Mouse (Mus musculus): ENCODE measurements at regions not wholly inside any gene's neighbourhood (a gene's known extent, or its start where the extent isn't known, plus 50 kb on each side); places are given as distances from the start of the nearest gene placed in this dataset.

DNA sequence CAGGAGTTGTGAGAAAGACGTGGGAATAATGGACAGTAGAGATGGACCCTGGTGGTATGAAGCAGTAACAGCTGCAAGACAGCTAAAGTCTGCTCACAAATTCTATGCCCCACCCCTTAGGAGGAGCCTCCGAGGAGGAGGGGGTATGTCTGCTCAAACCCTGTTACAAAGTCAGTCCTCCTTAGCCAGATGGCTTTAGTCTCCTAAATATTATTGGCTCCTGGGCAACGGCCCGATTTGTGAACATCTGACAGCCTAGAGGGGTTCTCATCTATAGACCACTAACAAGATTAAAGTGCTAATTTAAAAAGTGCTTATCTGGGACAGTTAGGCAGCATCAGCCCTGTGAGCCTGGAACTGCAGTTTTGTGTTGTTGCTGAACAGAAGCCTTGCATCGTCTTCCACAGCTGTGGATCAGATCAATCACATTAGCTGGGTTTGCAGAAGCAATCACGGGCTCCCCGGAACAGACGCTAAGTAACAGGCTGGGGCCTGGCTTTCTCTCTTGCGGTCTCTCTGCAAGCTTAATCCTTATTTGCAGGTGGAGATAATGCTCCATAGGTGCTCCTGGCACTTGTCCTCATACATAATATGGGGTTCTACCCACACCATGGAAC is 339.3 kb downstream of the Rnf144a start:
- TF ChIP-seq ZNF384 (IDR thresholded peaks at IDR 0.05; ENCODE audit: low read depth, low read length) = no peak
- TF ChIP-seq CHD2 (IDR thresholded peaks at IDR 0.05; ENCODE audit: low read depth, low read length) = no peak
- TF ChIP-seq MAFK (IDR thresholded peaks at IDR 0.05; ENCODE audit: insufficient read depth, low read depth, low read length) = no peak
- no peak for TF ChIP-seq HCFC1 (IDR thresholded peaks at IDR 0.05; ENCODE audit: borderline replicate concordance, insufficient read depth, low read length)
- TF ChIP-seq ZC3H11A (IDR thresholded peaks at IDR 0.05; ENCODE audit: borderline replicate concordance, low read depth, low read length) = no peak
- in situ Hi-C loops (cut with MboI; ENCODE audit: low sequenced_read_pairs in 2 of 2, unreplicated experiment in 2 of 2) = loop anchor here in 1 of 2 experiments (10.0 kb wide), 1 partner anchor 211 kb away; no protein-coding TSS in a partner anchor
- H3K9me3 ChIP-seq (ENCODE audit: control insufficient read depth, insufficient read depth, low read depth, low read length) = no peaks in the 10 kb centered on the region

DNA sequence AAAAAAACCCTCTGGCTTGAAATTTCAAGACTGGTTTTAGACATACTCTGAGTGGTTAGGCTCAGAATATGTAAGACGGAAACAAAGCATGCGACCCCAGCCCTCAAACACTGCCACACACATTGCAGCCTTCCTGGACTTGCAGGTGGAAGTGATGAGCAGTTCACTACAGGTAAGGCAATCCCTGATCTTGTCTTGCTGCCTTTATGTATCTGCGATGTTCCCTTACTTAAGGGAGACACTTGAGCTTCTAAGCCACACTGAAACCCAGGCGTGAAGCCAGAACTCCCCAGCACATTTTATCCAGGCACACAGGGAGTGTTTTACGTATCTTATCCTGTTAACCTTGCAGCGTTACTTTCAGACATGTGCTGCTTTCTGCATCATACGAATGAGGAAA is 342.9 kb downstream of the Rnf144a start:
- no peak for DNase-seq (ENCODE audit: low read depth, low spot score)
- TF ChIP-seq ZC3H11A (IDR thresholded peaks at IDR 0.05; ENCODE audit: borderline replicate concordance, low read depth, low read length) (no peak), CHD2 (IDR thresholded peaks at IDR 0.05; ENCODE audit: low read depth, low read length) (no peak), ZNF384 (IDR thresholded peaks at IDR 0.05; ENCODE audit: low read depth, low read length) (no peak), HCFC1 (IDR thresholded peaks at IDR 0.05; ENCODE audit: borderline replicate concordance, insufficient read depth, low read length) (no peak), MAFK (IDR thresholded peaks at IDR 0.05; ENCODE audit: insufficient read depth, low read depth, low read length) (no peak)
- Histone ChIP-seq H3K27ac (ENCODE audit: insufficient read depth, low read depth, low read length, poor library complexity, severe bottlenecking) (no peak overlapping the region), H3K9me3 (ENCODE audit: control insufficient read depth, insufficient read depth, low read depth, low read length) (no peaks in the 10 kb centered on the region), H3K4me3 (ENCODE audit: insufficient read depth in 1 of 2, low read depth in 1 of 2, low read length in 2 of 2, poor library complexity in 1 of 2, severe bottlenecking in 1 of 2) (no peak overlapping the region), H3K4me1 (ENCODE audit: control insufficient read depth in 2 of 2, insufficient read depth in 2 of 2, low read length in 2 of 2, poor library complexity in 1 of 2) (peaks cover 1 to 8% of the 10 kb centered on the region in 2 experiments; a peak in 2 of 4 replicates), H3K36me3 (ENCODE audit: control insufficient read depth, insufficient read depth, low read length, poor library complexity, severe bottlenecking) (no peaks in the 10 kb centered on the region), H3K9ac (ENCODE audit: insufficient read depth, low read depth, low read length, poor library complexity, severe bottlenecking) (no peak overlapping the region)
- in situ Hi-C loops (cut with MboI; ENCODE audit: low sequenced_read_pairs in 2 of 2, unreplicated experiment in 2 of 2) = loop anchor here in 1 of 2 experiments (10.0 to 25.0 kb wide), 2 partner anchors 207 to 985 kb away; partner anchors contain the start of gene Id2

More for the DNA sequence above, 339.3 kb downstream of the Rnf144a start:
- H3K27ac ChIP-seq (ENCODE audit: insufficient read depth, low read depth, low read length, poor library complexity, severe bottlenecking) = no peak overlapping the region
- no peak overlapping the region for H3K4me3 ChIP-seq (ENCODE audit: insufficient read depth in 1 of 2, low read depth in 1 of 2, low read length in 2 of 2, poor library complexity in 1 of 2, severe bottlenecking in 1 of 2)
- no peak overlapping the region for H3K9ac ChIP-seq (ENCODE audit: insufficient read depth, low read depth, low read length, poor library complexity, severe bottlenecking)
- H3K4me1 ChIP-seq (ENCODE audit: control insufficient read depth in 2 of 2, insufficient read depth in 2 of 2, low read length in 2 of 2, poor library complexity in 1 of 2) = no peaks in the 10 kb centered on the region
- DNase-seq (ENCODE audit: low read depth, low spot score) = no peak
- H3K36me3 ChIP-seq (ENCODE audit: control insufficient read depth, insufficient read depth, low read length, poor library complexity, severe bottlenecking) = no peaks in the 10 kb centered on the region

DNA sequence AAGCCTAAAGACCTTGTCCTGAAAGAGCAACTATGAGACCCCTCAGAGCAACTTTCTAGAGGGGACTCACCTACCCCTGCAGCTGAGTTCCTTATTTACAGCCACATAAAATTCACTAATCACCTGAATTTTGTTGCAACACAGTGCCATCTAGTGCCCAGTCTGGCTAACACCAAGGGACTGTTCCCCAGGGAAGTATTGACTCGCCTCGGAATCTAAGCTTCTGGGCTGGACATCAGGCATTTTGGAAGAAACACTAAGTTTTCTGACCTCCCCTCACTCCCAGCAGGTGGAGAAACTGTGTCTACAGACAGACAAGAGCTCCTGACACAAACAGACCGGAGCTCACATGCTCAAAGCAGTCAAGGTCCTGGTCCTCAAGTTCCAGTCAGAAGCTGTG is 343.4 kb downstream of the Rnf144a start:
- Histone ChIP-seq H3K36me3 (ENCODE audit: control insufficient read depth, insufficient read depth, low read length, poor library complexity, severe bottlenecking) (no peaks in the 10 kb centered on the region), H3K9ac (ENCODE audit: insufficient read depth, low read depth, low read length, poor library complexity, severe bottlenecking) (no peak overlapping the region), H3K4me3 (ENCODE audit: insufficient read depth in 1 of 2, low read depth in 1 of 2, low read length in 2 of 2, poor library complexity in 1 of 2, severe bottlenecking in 1 of 2) (no peak overlapping the region), H3K4me1 (ENCODE audit: control insufficient read depth in 2 of 2, insufficient read depth in 2 of 2, low read length in 2 of 2, poor library complexity in 1 of 2) (peaks cover 1 to 8% of the 10 kb centered on the region in 2 experiments; a peak in 2 of 4 replicates), H3K9me3 (ENCODE audit: control insufficient read depth, insufficient read depth, low read depth, low read length) (no peaks in the 10 kb centered on the region), H3K27ac (ENCODE audit: insufficient read depth, low read depth, low read length, poor library complexity, severe bottlenecking) (no peak overlapping the region)
- TF ChIP-seq CHD2 (IDR thresholded peaks at IDR 0.05; ENCODE audit: low read depth, low read length) = no peak
- peak; percentile 54; the same call in 1 of the 2 replicates for TF ChIP-seq ZC3H11A (IDR thresholded peaks at IDR 0.05; ENCODE audit: borderline replicate concordance, low read depth, low read length)
- DNase-seq (ENCODE audit: low read depth, low spot score) = peak; percentile 51
- in situ Hi-C loops (cut with MboI; ENCODE audit: low sequenced_read_pairs in 2 of 2, unreplicated experiment in 2 of 2) = loop anchor here in 1 of 2 experiments (10.0 to 25.0 kb wide), 2 partner anchors 207 to 984 kb away; partner anchors contain the start of gene Id2

DNA sequence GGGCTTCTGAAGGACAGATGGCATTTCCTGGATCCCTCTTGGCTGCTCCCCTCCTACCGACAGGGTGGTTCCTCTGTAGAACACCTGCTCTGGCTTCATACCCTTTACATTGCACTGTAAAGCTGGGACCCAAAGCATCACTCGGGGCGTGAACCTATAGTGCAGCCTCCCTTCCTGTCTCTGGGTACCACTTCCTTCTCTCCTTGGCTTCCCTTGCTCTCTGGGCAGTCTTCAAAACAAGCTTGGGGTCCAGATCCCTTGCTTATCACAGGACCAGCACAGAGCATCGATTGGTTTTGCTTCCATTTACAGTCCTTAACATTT is 346.4 kb downstream of the Rnf144a start:
- Histone ChIP-seq H3K9me3 (ENCODE audit: control insufficient read depth, insufficient read depth, low read depth, low read length) (no peaks in the 10 kb centered on the region), H3K4me3 (ENCODE audit: insufficient read depth in 1 of 2, low read depth in 1 of 2, low read length in 2 of 2, poor library complexity in 1 of 2, severe bottlenecking in 1 of 2) (no peak overlapping the region; a peak in 1 of 4 replicates), H3K4me1 (ENCODE audit: control insufficient read depth in 2 of 2, insufficient read depth in 2 of 2, low read length in 2 of 2, poor library complexity in 1 of 2) (peaks cover 1 to 8% of the 10 kb centered on the region in 2 experiments; a peak in 2 of 4 replicates), H3K9ac (ENCODE audit: insufficient read depth, low read depth, low read length, poor library complexity, severe bottlenecking) (no peak overlapping the region), H3K36me3 (ENCODE audit: control insufficient read depth, insufficient read depth, low read length, poor library complexity, severe bottlenecking) (no peaks in the 10 kb centered on the region), H3K27ac (ENCODE audit: insufficient read depth, low read depth, low read length, poor library complexity, severe bottlenecking) (no peak overlapping the region)
- DNase-seq (ENCODE audit: low read depth, low spot score) = no peak
- in situ Hi-C loops (cut with MboI; ENCODE audit: low sequenced_read_pairs in 2 of 2, unreplicated experiment in 2 of 2) = loop anchor here in 1 of 2 experiments (25.0 kb wide), 1 partner anchor 981 kb away; the partner anchor contains the start of gene Id2
- TF ChIP-seq CHD2 (IDR thresholded peaks at IDR 0.05; ENCODE audit: low read depth, low read length) (no peak), ZNF384 (IDR thresholded peaks at IDR 0.05; ENCODE audit: low read depth, low read length) (no peak), MAFK (IDR thresholded peaks at IDR 0.05; ENCODE audit: insufficient read depth, low read depth, low read length) (no peak)
